In the genomic region with DNA sequence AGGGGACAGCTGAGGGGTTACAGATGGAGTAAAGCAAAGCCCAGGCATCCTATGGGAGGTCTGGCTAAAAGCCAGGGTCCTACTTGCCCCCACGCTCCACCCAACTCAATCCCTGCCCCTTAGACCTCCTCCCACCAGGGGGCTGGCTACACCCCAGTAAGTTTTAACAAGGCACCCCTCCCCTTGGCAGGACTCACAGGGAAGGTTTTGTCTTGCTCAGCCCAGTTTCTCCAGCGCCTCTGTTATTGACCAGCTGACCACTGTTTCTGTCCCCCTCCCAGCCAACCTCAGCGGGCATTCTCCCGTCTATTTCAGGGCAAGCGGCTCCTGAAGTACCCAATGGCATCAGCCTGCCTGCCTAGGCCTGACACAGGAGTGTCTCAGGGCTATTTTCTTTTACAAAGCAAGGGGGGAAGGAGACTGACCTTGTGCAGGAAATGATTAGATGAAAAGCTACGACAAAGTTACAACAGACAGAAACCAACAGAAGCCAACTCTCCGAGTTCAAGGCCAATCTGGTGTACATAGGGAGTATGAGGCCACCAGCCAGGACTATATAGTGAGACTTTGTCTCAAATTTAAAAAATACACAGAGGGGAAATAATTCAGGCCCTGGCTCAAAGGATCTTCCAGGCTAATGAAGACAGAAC, we compare ENCODE assay signal across 8 mouse cellular contexts. TPM values are rescaled to one million over a fixed set of nuclear protein-coding genes. Genes with fewer than 3 reads are reported as not detected.
A peak's percentile ranks its signal among the peaks of the same experiment; 100 is the strongest.
DNase-seq lines count a peak whose midpoint lies in the region; ATAC-seq and TF ChIP-seq lines count a peak whose summit lies in the region.

No protein-coding gene starts in this region.

- 0 out of 2 replicates have a peak overlapping the region, but pooled peaks have one; percentile 40 for H3K9ac ChIP-seq in heart, postnatal 0 days (replicated peaks; ENCODE audit: low read depth, low read length)
- no peak overlapping the region for H3K9ac ChIP-seq in midbrain, embryonic 13.5 days (replicated peaks)

- H3K4me3 ChIP-seq in left cerebral cortex, adult 2 months: 0 out of 2 replicates have a peak overlapping the region, but pooled peaks have one; percentile 4
- peak overlapping the region; percentile 32 for H3K4me3 ChIP-seq in bone marrow, adult 2 months (replicated peaks; ENCODE audit: control insufficient read depth, low read depth, low read length)
- H3K4me3 ChIP-seq in cortical plate, adult 2 months (ENCODE audit: insufficient read depth, low read length): no peak overlapping the region
- H3K4me3 ChIP-seq in heart, postnatal 0 days (ENCODE audit: low read depth, low read length): no peak overlapping the region
- H3K4me3 ChIP-seq in myocyte: no peak overlapping the region
- H3K4me3 ChIP-seq in midbrain, embryonic 13.5 days (replicated peaks): no peak overlapping the region

- H3K79me2 ChIP-seq in myocyte (ENCODE audit: control insufficient read depth, insufficient read depth): peaks cover 44% of the 10 kb centered on the region

- H3ac ChIP-seq in myocyte (ENCODE audit: control insufficient read depth, insufficient read length): no peak overlapping the region

- whole genome bisulfite sequencing in bone marrow, adult 2 months: 42% methylated on average over 7 of the region's 7 CpGs
- 39% methylated on average over 7 of the region's 7 CpGs for WGBS in heart, postnatal 0 days
- WGBS in midbrain, embryonic 13.5 days: 37% methylated on average over 7 of the region's 7 CpGs

- H3K4me1 ChIP-seq in bone marrow, adult 2 months (ENCODE audit: control insufficient read depth, insufficient read depth, low read length): peaks cover 15% of the 10 kb centered on the region
- no peaks in the 10 kb centered on the region for H3K4me1 ChIP-seq in cortical plate, adult 2 months (ENCODE audit: control insufficient read depth, insufficient read depth, low read length)
- H3K4me1 ChIP-seq in heart, postnatal 0 days (ENCODE audit: control insufficient read depth, insufficient read depth): peaks cover 27% of the 10 kb centered on the region
- H3K4me1 ChIP-seq in midbrain, embryonic 13.5 days (replicated peaks): peaks cover 45% of the 10 kb centered on the region

- peak overlapping the region; percentile 48; the same call in 1 of the 2 replicates for H3K27ac ChIP-seq in left cerebral cortex, adult 2 months
- peak overlapping the region; percentile 44 for H3K27ac ChIP-seq in bone marrow, adult 2 months (ENCODE audit: control insufficient read depth, insufficient read depth, low read depth, low read length, poor library complexity)
- H3K27ac ChIP-seq in cortical plate, adult 2 months (ENCODE audit: insufficient read depth, low read length): 0 out of 2 replicates have a peak overlapping the region, but pooled peaks have one; percentile 32
- H3K27ac ChIP-seq in heart, postnatal 0 days (ENCODE audit: low read depth): peak overlapping the region; percentile 58
- no peak overlapping the region for H3K27ac ChIP-seq in midbrain, embryonic 13.5 days

- no peak for ATAC-seq in heart, postnatal 0 days (ENCODE audit: insufficient read depth, low read depth)
- no peak for ATAC-seq in midbrain, embryonic 13.5 days

- TF ChIP-seq EP300 in heart, postnatal 0 days (IDR thresholded peaks at IDR 0.05; ENCODE audit: low read depth): no peak

- intact Hi-C loops in left cerebral cortex, adult 2 months (cut with DNase I): no loop called here
- intact Hi-C loops in left cerebral cortex, postnatal 36 days (cut with DNase I): loop anchor here (2.0 kb wide), 1 partner anchor 14 kb away; no protein-coding TSS in a partner anchor

- H3K4me2 ChIP-seq in heart, postnatal 0 days (ENCODE audit: low read depth, low read length): peak overlapping the region; percentile 20; the same call in 1 of the 2 replicates
- peak overlapping the region; percentile 87 for H3K4me2 ChIP-seq in myocyte (ENCODE audit: low read depth)
- H3K4me2 ChIP-seq in midbrain, embryonic 13.5 days (replicated peaks): no peak overlapping the region

- no peak for TF ChIP-seq CTCF in left cerebral cortex, adult 2 months (IDR thresholded peaks at IDR 0.05)
- no peak for TF ChIP-seq CTCF in bone marrow, adult 2 months (IDR thresholded peaks at IDR 0.05; ENCODE audit: control insufficient read depth, insufficient read depth, low read length)
- no peak for TF ChIP-seq CTCF in cortical plate, adult 2 months (IDR thresholded peaks at IDR 0.05; ENCODE audit: extremely low read depth, insufficient read depth, low read length)
- TF ChIP-seq CTCF in heart, postnatal 0 days (IDR thresholded peaks at IDR 0.05; ENCODE audit: low read depth): no peak

- no peak for TF ChIP-seq POLR2A in bone marrow, adult 2 months (IDR thresholded peaks at IDR 0.05; ENCODE audit: borderline replicate concordance, control insufficient read depth, low read depth, low read length)
- TF ChIP-seq POLR2A in cortical plate, adult 2 months (IDR thresholded peaks at IDR 0.05; ENCODE audit: extremely low read depth, insufficient read depth, low read length): no peak
- no peak for TF ChIP-seq POLR2A in myocyte (IDR thresholded peaks at IDR 0.05; ENCODE audit: insufficient read length, low read depth)

- no peaks in the 10 kb centered on the region for H3K27me3 ChIP-seq in heart, postnatal 0 days (ENCODE audit: control insufficient read depth, insufficient read depth, low read length)
- H3K27me3 ChIP-seq in myocyte (ENCODE audit: control insufficient read depth, insufficient read depth, insufficient read length): no peaks in the 10 kb centered on the region
- H3K27me3 ChIP-seq in midbrain, embryonic 13.5 days: no peaks in the 10 kb centered on the region

- H3K9me3 ChIP-seq in heart, postnatal 0 days (replicated peaks; ENCODE audit: control insufficient read depth, low read length): no peaks in the 10 kb centered on the region
- no peaks in the 10 kb centered on the region for H3K9me3 ChIP-seq in midbrain, embryonic 13.5 days

- peak in 1 of 2 experiments; percentile 45 for DNase-seq in left cerebral cortex, adult 2 months (ENCODE audit: extremely low spot score in 1 of 2, low spot score in 2 of 2)
- no peak for DNase-seq in left cerebral cortex, postnatal 36 days (ENCODE audit: low spot score in 2 of 2)
- no peak for DNase-seq in heart, postnatal 0 days (ENCODE audit: low spot score)
- no peak for DNase-seq in thymus, postnatal 4 days

- peaks cover 13% of the 10 kb centered on the region for H3K36me3 ChIP-seq in heart, postnatal 0 days (replicated peaks; ENCODE audit: control insufficient read depth, insufficient read depth, low read length)
- peaks cover 4% of the 10 kb centered on the region for H3K36me3 ChIP-seq in myocyte (ENCODE audit: control insufficient read depth, insufficient read depth)
- no peaks in the 10 kb centered on the region for H3K36me3 ChIP-seq in midbrain, embryonic 13.5 days

TF ChIP-seq in myocyte, 11 proteins besides CTCF, POLR2A, EP300 and RAD21 (continues in another document):
- no peak for TF ChIP-seq CEBPB (IDR thresholded peaks at IDR 0.05; ENCODE audit: insufficient read depth, poor library complexity, severe bottlenecking)
- no peak for TF ChIP-seq REST (IDR thresholded peaks at IDR 0.05; ENCODE audit: insufficient read depth, insufficient read length)
- TF ChIP-seq MYOG (IDR thresholded peaks at IDR 0.05; ENCODE audit: control insufficient read depth in 1 of 3, insufficient read depth in 1 of 3, insufficient read length in 2 of 3, low read depth in 2 of 3): no peak
- no peak for TF ChIP-seq MAX (IDR thresholded peaks at IDR 0.05; ENCODE audit: low read depth)
- TF ChIP-seq E2F4 (IDR thresholded peaks at IDR 0.05; ENCODE audit: insufficient read depth): no peak

RNA-seq across cellular contexts. Expression of a gene that starts 2.9 kb away (rescaled TPM):
- total RNA-seq in left cerebral cortex, adult 2 months (2021): 10 to 100 TPM; 13.3 to 15.1 TPM
- total RNA-seq in left cerebral cortex, postnatal 36 days (2021): 10 to 100 TPM; 13.2 to 17.6 TPM
- 25.7 and 55.0 TPM in 2 replicates for polyA plus RNA-seq in bone marrow, adult 2 months (2011; ENCODE audit: insufficient read depth, insufficient read length, low replicate concordance, missing spikeins)
- polyA plus RNA-seq in cortical plate, adult 2 months (2012; rRNA removed): 15.3 and 15.4 TPM in 2 replicates
- total RNA-seq in heart, postnatal 0 days (2014; rRNA removed; ENCODE audit: low replicate concordance): 12.8 and 21.0 TPM in 2 replicates
- polyA plus RNA-seq in heart, postnatal 0 days (2015; fragmentation: Nextera tagmentation; extraction: Ambion mirVana): 7.6 and 8.3 TPM in 2 replicates
- polyA plus RNA-seq in myocyte (2012; fragmentation: generic; extraction: Trizol): 14.6 TPM
- 5.6 and 5.9 TPM in 2 replicates for polyA plus RNA-seq in midbrain, embryonic 13.5 days (2015; fragmentation: Nextera tagmentation; extraction: Ambion mirVana)

RNA-seq across cellular contexts. Expression of a gene that starts 10.0 kb away (rescaled TPM):
- under 1 TPM; 0.20 to 0.28 TPM for total RNA-seq in left cerebral cortex, adult 2 months (2021)
- under 1 TPM; 0.39 to 0.50 TPM for total RNA-seq in left cerebral cortex, postnatal 36 days (2021)
- polyA plus RNA-seq in bone marrow, adult 2 months (2011; ENCODE audit: insufficient read depth, insufficient read length, low replicate concordance, missing spikeins): 16.5 and 29.8 TPM in 2 replicates
- polyA plus RNA-seq in cortical plate, adult 2 months (2012; rRNA removed): 0.11 and 0.23 TPM in 2 replicates
- total RNA-seq in heart, postnatal 0 days (2014; rRNA removed; ENCODE audit: low replicate concordance): 7.1 and 32.7 TPM in 2 replicates
- 2.5 and 2.6 TPM in 2 replicates for polyA plus RNA-seq in heart, postnatal 0 days (2015; fragmentation: Nextera tagmentation; extraction: Ambion mirVana)
- polyA plus RNA-seq in myocyte (2012; fragmentation: generic; extraction: Trizol): 6.9 TPM
- 8.4 and 9.7 TPM in 2 replicates for polyA plus RNA-seq in midbrain, embryonic 13.5 days (2015; fragmentation: Nextera tagmentation; extraction: Ambion mirVana)

RNA-seq across cellular contexts. Expression of a gene that starts 52.5 kb away (rescaled TPM):
- 1 to 10 TPM; 2.2 to 3.2 TPM for total RNA-seq in left cerebral cortex, adult 2 months (2021)
- 1 to 10 TPM; 1.8 to 2.9 TPM for total RNA-seq in left cerebral cortex, postnatal 36 days (2021)
- 32.3 and 68.4 TPM in 2 replicates for polyA plus RNA-seq in bone marrow, adult 2 months (2011; ENCODE audit: insufficient read depth, insufficient read length, low replicate concordance, missing spikeins)
- 4.0 and 4.9 TPM in 2 replicates for polyA plus RNA-seq in cortical plate, adult 2 months (2012; rRNA removed)
- 94.5 and 121 TPM in 2 replicates for total RNA-seq in heart, postnatal 0 days (2014; rRNA removed; ENCODE audit: low replicate concordance)
- 108 and 117 TPM in 2 replicates for polyA plus RNA-seq in heart, postnatal 0 days (2015; fragmentation: Nextera tagmentation; extraction: Ambion mirVana)
- 32.1 TPM for polyA plus RNA-seq in myocyte (2012; fragmentation: generic; extraction: Trizol)
- polyA plus RNA-seq in midbrain, embryonic 13.5 days (2015; fragmentation: Nextera tagmentation; extraction: Ambion mirVana): 4.5 and 4.9 TPM in 2 replicates

RNA-seq across cellular contexts. Expression of a gene that starts 57.0 kb away (rescaled TPM):
- 1 to 10 TPM; 2.7 to 3.5 TPM for total RNA-seq in left cerebral cortex, adult 2 months (2021)
- total RNA-seq in left cerebral cortex, postnatal 36 days (2021): 1 to 10 TPM; 3.1 to 3.4 TPM
- 1.2 TPM in 1 of 2 replicates, not detected in the other for polyA plus RNA-seq in bone marrow, adult 2 months (2011; ENCODE audit: insufficient read depth, insufficient read length, low replicate concordance, missing spikeins)
- 1.4 and 1.8 TPM in 2 replicates for polyA plus RNA-seq in cortical plate, adult 2 months (2012; rRNA removed)
- not detected in 2 replicates for total RNA-seq in heart, postnatal 0 days (2014; rRNA removed; ENCODE audit: low replicate concordance)
- polyA plus RNA-seq in heart, postnatal 0 days (2015; fragmentation: Nextera tagmentation; extraction: Ambion mirVana): not detected in 2 replicates
- 0.02 TPM for polyA plus RNA-seq in myocyte (2012; fragmentation: generic; extraction: Trizol)
- 0.63 and 0.72 TPM in 2 replicates for polyA plus RNA-seq in midbrain, embryonic 13.5 days (2015; fragmentation: Nextera tagmentation; extraction: Ambion mirVana)

Comparison
In these comparisons a context has a peak if more than half of its experiments do, and no peak if none do; other contexts are left out.
1. H3K4me3 ChIP-seq: peak in left cerebral cortex, adult 2 months (single experiment) and bone marrow, adult 2 months (single experiment); none in cortical plate, adult 2 months (single experiment), heart, postnatal 0 days (single experiment), myocyte (single experiment) and midbrain, embryonic 13.5 days (single experiment).